Comparison of ENCODE assay signal across 22 mouse cellular contexts in the genomic region with DNA sequence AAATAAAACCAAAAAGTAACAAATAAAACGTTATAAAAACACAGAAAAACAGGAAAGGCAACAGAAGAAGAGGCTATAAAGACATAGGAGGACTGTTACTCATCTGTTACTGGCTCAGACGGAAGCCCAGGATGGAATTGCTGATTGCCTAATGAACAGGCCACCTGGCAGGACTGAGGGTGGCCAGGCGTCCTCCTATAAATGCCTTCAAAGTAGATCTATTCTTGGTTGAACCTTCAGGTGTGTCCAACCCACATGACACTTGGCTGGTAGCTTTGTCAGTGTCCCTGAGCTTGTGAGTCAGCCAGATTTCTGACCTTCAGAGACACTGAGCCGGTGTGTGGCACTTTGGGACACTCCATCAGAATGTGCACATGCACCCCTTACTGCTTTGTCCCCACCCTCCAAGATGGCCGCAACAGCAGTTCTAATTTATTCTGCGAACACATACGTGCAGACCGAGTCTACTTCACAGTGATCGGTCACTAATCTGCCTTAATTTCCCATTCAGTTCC.
DNase-seq lines count a peak whose midpoint lies in the region; TF ChIP-seq lines count a peak whose summit lies in the region.
"Had no signal": no experiment of that assay in that cellular context is flagged by ENCODE, and none has a peak within 500 bp of the region (broad histone marks: within the 10 kb centered on the region; RNA-seq: fewer than 3 reads in every experiment).

No protein-coding gene starts in this region.

- WGBS in cerebellum, adult 2 months, result 53% methylated on average over 9 of the region's 9 CpGs

- peaks cover 10% of the 10 kb centered on the region; the same call in 1 of the 2 replicates for H3K4me1 ChIP-seq in cerebellum, adult 2 months (ENCODE audit: control insufficient read depth, insufficient read depth, low read length)
- H3K4me1 ChIP-seq: forebrain, embryonic 13.5 days; heart, embryonic 15.5 days; hindbrain, embryonic 13.5 days had no signal

- no peak for TF ChIP-seq CTCF in gastrocnemius, adult 2 months (IDR thresholded peaks at IDR 0.05)
- TF ChIP-seq CTCF in cerebellum, adult 2 months (IDR thresholded peaks at IDR 0.05; ENCODE audit: borderline replicate concordance, insufficient read depth, low read depth, low read length), result no peak

- no peak overlapping the region for H3K4me3 ChIP-seq in gastrocnemius, adult 2 months
- H3K4me3 ChIP-seq in cerebellum, adult 2 months (replicated peaks; ENCODE audit: insufficient read depth, low read depth, low read length), result no peak overlapping the region
- H3K4me3 ChIP-seq: forebrain, embryonic 13.5 days; heart, embryonic 15.5 days; hindbrain, embryonic 13.5 days; limb, embryonic 15.5 days had no signal

- intact Hi-C loops in gastrocnemius, adult 2 months (cut with DNase I), result no loop called here

- no peak for TF ChIP-seq POLR2A in cerebellum, adult 2 months (IDR thresholded peaks at IDR 0.05; ENCODE audit: borderline replicate concordance, insufficient read depth, low read length)

- no peak overlapping the region; the same call in 1 of the 2 replicates for H3K27ac ChIP-seq in gastrocnemius, adult 2 months
- H3K27ac ChIP-seq in cerebellum, adult 2 months (ENCODE audit: insufficient read depth, low read length), result no peak overlapping the region
- H3K27ac ChIP-seq: forebrain, embryonic 13.5 days; heart, embryonic 15.5 days; hindbrain, embryonic 13.5 days; kidney, postnatal 0 days; limb, embryonic 15.5 days; liver, embryonic 14.5 days had no signal

- H3K27me3 ChIP-seq in cerebellum, adult 2 months (ENCODE audit: control insufficient read depth, insufficient read depth, low read length), result no peaks in the 10 kb centered on the region; the same call in 1 of the 2 replicates
- H3K27me3 ChIP-seq: forebrain, embryonic 13.5 days; hindbrain, embryonic 13.5 days; limb, embryonic 15.5 days had no signal

- DNase-seq in gastrocnemius, adult 2 months, result peak; percentile 28
- no peak for DNase-seq in gastrocnemius, adult 8-10 months (ENCODE audit: low spot score in 2 of 2)
- DNase-seq in adrenal gland, postnatal 36 days, result peak; percentile 24 to 38
- peak; percentile 33 to 69 for DNase-seq in cerebellum, adult 2 months
- peak; percentile 24 to 52 for DNase-seq in cerebellum, postnatal 25 days
- DNase-seq in lung, postnatal 4 days, result no peak
- DNase-seq in kidney, adult 11 months, result no peak
- DNase-seq: gastrocnemius, postnatal 14 days; heart, postnatal 36 days; kidney, adult 18-20 months; left cerebral cortex, postnatal 4 days; lung, embryonic 14.5 days; lung, postnatal 36 days; right cerebral cortex, adult 18-20 months; right cerebral cortex, postnatal 4 days; thymus, postnatal 25 days had no signal

Comparison
In these comparisons a context has a peak if more than half of its experiments do, and no peak if none do; other contexts are left out.
1. DNase-seq: peak in gastrocnemius, adult 2 months (single experiment), adrenal gland, postnatal 36 days (2 of 2), cerebellum, adult 2 months (2 of 2) and cerebellum, postnatal 25 days (2 of 2); none in gastrocnemius, adult 8-10 months (0 of 2), lung, postnatal 4 days (0 of 2) and kidney, adult 11 months (single experiment).